Mouse (Mus musculus): ENCODE measurements around the gene Fam160b1.

The Fam160b1 gene

DNA sequence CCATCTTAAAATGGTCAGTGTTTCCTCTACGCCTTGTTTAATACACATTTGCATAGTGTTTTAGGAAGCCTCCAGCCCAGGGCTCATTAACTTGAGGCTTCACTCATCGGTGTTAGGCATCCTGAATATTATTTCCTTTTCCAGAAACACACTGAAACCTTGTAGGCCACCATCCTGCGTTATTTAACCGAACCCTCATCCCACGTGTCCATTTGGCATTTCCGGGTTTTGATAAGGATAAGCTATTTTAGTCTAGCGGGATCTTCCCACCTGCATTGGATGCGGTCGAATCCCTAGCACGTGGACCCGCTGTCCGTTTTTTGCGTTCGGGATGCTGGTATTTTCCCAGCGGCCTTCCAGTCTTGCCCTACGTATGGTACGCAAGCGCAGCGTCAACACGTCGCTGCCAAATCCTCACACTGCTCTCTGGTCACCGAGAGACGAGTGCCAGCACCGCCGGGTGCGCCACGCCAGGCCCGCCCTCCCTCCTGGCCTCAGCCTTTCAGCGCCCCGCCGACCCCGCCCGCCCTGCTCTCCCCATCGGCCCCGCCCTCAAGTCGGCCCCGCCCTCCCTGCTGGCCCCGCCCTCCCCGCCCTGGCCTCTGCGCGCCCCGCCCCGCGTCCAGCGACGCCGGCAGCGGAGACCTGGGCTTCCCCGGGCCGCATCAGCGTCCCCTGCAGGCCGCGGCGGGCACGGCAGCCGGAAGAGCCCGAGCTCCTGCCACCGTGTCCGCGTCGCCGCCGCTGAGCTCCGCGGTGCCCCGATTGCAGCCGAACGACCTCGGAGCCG is at the start of gene Fam160b1:
Gene Fam160b1 (plus strand): TSS at position 340 of the 790 bp plus-strand sequence.
- peak; percentile 98 for DNase-seq (ENCODE audit: extremely low read depth, insufficient read length, low spot score)

DNA sequence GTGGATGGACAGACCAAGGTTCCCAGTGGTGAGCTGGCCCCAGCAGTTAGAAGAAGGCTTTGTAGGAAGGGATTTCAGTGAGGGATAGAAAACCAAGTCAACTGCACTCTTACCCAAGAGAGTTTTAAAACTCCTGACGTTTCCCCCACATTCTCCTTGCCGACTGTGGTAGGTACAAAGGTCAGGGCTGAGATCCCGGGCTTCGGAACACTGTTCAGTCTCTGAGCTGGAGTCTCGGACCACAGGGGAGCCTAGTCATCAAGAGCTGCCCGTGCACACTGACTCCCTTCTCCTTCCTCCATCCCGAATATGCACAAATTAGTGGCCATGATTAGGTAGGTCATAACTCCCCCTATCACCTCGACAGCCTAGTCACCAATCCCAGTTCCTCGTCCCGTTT is 47.3 kb upstream of the Fam160b1 start:
- DNase-seq (ENCODE audit: extremely low read depth, insufficient read length, low spot score) = no peak

DNA sequence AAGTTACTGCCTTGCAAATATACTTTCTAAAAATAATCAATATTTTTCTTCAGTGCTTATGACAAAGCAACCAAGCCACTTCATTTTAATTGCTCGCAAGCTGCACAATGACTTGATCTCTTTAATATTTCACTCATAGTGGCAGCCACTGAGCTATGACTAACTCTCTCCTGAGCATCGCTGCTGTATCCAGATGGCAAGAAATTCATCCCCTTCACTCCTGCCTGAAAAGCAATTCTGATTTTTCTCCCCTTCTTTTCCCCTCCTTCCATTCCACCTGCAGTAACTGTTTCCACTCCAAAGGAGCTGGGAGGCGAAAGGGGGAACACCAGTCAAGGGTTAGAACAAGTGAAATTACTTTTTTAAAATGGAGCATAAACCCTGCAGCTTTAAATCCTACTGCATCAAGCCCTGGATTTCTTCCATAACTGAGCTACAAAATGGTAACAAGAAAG is 46.6 kb upstream of the Fam160b1 start:
- DNase-seq (ENCODE audit: extremely low read depth, insufficient read length, low spot score) = no peak

DNA sequence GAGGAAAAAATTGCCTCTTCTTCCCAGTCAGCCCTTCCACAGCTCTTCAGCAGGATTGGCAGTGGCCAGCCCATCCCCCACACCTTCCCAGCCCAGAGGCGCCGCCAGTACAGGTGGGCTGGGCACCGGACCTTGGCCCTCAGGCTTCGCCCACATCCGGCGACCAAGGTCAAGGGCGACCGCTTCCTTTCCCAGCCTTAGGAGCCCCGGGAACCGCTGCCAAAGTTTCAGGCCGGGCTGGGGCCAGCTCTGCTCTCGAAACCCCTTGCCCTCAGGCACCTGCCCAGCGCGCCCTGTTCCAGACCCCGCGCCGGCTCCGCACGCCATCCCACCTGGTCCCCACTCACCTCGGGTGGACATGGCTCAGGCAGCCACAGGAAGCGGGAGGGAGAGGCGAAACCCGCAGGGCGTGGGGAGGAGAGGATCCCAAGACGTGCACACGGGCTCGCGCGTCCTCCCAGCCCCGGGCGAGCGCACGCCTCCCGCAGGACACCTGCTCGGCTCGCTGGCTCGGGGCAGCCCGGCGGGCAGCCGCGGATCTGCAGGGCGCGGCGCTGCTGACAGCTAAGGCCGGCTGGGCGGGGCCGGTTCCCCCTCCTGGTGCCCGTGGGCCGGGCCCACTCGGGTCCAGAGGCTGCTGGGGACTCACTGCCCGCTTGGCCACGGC is 46.0 kb upstream of the Fam160b1 start, which contains the start of gene Ablim1:
Gene Ablim1 (minus strand): TSS at position 574 of the 667 bp plus-strand sequence.
- DNase-seq (ENCODE audit: extremely low read depth, insufficient read length, low spot score) = no peak

DNA sequence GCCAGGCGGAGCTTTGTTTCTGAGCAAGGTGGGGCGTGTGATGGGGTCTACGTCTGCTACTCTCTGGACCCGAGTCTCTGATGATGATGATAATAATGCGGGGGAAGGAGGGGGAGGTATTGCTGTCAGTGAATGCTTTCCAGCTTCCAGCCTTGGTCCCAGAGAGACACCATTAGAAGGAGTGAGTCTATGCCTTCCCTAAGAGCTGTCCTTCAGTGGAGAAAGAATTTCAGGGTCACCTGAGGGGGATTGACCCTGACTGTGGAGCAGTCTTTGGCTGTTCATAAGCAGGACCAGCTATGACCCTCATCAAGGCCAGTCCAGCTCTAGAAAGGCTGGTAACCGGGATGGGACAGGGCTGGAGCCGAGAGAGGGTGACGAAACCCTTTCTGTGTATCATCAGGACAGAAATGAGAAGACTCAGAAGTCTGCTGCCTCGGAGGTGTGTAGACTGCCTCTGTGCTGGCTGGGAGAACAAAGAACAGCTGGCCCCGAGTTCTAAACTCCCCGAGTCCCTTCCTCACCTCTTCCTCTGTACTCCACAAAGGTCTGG is 45.4 kb upstream of the Fam160b1 start:
- DNase-seq (ENCODE audit: extremely low read depth, insufficient read length, low spot score) = no peak

DNA sequence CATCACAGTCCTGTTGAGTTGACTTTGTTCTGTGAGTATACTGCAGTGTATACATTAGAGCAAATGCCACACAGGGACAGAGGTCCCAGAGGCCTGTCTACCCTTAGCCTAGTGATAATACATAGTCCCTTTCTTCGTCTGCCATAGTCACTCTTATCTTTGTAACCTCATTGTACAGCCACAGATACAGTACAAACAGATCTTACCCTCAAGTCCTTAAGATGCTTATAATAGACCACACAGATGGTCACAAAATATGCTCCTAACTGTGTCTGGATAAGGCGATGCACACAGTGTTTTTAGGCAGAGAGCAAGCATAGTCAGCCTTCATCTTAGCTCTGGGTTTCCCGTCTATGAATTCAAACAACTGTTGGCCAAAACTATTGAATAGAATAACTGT is 43.9 kb upstream of the Fam160b1 start:
- no peak for DNase-seq (ENCODE audit: extremely low read depth, insufficient read length, low spot score)

DNA sequence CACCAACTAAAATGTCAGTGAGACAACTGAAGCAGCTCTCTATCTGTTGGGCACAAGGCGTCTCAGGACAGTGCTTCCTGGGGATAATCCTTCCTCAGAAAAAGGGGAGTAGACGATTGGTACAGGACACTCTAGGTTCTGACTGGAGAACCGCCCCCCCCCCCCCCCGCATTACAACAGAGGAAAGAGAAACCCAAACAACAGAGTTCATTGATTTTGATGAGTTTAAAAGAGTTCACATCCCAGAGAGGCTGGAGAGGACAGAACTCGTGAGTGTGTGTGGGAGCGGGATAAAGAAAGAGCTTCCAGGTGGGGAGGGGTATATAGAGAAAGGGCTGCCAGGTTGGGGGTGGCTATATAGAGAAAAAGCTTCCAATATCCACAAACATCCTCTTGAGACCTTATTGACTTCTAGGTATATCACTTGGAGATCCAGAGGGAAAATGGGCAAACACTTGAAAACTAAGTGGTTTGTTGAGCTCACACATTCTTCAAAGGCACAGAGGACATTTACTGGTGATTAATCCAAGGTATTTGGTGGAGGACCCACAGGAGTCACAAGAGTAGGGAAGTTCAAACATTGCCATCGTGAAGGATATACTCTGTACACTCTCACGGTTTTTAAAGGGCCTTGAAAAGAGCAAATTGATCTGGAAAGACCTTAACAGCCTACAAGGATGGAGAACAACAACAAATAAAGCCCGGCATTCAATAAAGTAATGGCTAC is 39.7 kb upstream of the Fam160b1 start:
- no peak for DNase-seq (ENCODE audit: extremely low read depth, insufficient read length, low spot score)

DNA sequence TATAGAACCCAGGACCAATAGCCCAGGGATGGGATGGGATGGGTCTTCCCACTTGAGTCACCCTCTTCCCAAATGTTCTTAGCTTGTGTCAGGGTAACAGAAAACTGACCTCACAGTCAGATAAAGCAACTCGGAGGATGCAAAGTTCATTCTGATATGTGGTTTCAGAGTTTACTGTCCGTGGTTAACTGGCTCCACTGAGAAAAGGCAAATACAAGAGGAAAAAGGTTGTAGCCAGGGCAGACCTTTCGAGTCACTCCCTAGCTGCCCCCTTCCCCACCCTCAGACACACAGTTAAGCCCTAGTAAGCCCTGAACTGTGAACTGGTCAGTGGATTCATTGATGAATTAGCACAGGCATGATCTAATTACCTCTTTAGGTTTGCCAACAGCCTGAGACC is 38.6 kb upstream of the Fam160b1 start:
- no peak for DNase-seq (ENCODE audit: extremely low read depth, insufficient read length, low spot score)

DNA sequence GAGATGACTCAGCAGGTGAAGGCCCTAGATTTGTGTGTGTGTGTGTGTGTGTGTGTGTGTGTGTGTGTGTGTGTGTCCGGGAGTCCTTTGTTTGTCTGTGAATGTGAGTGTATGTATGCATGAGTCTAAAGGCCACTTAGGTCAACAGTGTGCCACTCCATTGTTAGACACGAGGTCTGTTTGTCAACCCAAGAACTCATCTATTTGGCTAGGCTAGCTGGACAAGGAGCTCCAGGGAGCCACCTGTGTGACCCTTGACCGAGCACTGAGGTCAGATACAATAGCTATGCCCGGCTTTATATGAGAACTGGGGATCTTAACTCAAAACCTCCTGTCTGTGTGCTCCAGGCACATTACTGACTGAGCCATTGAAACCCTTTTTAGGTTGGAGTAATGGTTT is 38.0 kb upstream of the Fam160b1 start:
- no peak for DNase-seq (ENCODE audit: extremely low read depth, insufficient read length, low spot score)

DNA sequence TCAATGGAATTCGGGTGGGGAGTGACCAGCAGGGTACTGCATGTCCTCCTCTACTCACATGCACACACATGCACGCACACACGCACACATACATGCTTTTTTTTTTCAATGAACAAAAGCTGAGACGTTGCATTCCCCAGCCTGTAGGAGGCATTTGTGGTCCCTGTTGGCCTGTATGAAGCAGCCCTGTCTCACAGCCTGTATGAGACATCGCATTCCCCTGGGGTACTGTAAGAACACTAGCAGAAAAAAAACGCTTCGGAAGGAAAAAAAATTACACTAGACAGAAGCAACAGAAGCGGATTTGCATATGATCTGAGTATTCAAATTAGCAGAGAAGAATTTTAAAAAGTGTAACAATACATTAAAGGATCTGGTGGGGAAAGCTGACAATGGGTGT is 37.4 kb upstream of the Fam160b1 start:
- peak; percentile 20 for DNase-seq (ENCODE audit: extremely low read depth, insufficient read length, low spot score)

DNA sequence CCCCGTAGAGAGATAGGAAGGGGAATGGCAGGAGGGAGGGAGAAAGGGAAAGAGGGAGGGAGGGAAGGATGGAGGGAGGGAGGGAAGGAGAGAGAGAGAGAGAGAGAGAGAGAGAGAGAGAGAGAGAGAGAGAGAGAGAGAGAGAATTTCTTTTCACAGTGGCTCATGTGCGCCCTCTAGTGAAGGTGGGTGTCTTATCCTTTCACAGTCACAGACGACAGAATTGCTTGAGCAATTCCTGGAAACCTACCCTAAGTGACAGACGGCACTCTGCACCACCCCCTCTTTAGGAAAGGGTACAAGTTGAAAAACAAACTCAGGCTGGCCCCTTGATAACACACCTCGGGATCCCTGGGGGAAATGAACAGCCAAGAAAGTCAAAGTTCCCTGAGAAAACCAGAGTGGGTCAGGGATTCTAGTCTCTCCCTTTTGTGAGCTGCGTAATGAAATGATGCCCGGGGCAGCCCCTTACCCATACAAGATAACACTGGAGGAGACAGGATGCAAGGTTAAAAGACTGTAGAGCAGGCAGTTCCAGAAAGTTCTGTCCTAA is 34.7 kb upstream of the Fam160b1 start:
- DNase-seq (ENCODE audit: extremely low read depth, insufficient read length, low spot score) = peak; percentile 41

DNA sequence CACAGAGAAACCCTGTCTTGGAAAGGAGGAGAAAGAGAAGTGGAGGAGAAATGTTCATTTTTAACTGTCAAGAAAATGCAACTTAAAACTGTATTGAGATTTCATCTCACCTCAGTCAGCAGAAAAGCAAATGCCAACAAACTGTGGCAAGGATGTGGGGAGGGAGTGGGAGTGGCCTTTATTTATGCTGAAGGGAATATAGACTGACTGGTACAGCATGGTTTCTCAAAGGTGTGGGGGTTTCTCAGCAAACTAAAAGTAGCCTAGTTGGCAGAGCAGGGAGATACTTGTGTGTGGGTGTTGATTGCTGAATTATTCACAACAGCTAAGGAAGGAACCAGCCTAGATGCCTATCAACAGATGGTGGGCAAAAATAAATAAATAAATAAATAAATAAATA is 32.8 kb upstream of the Fam160b1 start:
- no peak for DNase-seq (ENCODE audit: extremely low read depth, insufficient read length, low spot score)

DNA sequence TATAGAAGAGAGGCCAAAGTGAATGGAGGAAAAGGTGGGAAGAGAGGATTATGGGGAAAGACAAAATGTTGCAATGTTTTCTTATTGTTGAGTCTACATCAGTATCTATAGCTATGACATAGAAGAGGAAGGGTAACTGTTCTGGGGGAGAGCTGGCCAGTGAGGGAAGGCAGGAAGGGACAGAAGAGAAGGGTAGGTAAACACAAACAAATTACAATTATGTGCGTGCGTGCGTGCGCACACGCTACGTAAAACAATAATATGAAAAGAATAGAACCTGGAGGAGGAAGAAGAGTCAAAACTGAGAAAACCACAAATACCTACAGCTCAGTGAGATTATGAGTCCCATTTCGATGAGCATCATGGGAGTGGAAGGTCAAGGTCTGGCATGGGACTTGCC is 32.2 kb upstream of the Fam160b1 start:
- no peak for DNase-seq (ENCODE audit: extremely low read depth, insufficient read length, low spot score)

DNA sequence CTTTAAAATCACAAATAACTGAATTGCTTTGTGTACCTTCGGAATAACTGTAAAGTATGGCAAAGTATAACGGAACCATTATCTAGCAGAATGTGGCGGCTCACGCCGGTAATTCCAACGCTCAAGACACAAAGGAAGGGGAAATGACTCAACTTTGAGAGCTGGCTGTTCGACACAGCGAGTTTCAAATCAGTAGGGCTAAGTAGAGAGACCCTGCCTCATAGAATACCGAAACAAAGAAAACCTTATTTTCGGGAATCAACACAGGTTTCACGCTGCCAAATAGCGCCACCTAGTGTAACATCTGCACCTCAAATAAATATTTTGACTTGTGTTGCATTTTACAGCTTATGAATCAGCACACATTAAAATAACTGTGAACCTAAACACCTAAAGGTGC is 31.7 kb upstream of the Fam160b1 start:
- no peak for DNase-seq (ENCODE audit: extremely low read depth, insufficient read length, low spot score)

DNA sequence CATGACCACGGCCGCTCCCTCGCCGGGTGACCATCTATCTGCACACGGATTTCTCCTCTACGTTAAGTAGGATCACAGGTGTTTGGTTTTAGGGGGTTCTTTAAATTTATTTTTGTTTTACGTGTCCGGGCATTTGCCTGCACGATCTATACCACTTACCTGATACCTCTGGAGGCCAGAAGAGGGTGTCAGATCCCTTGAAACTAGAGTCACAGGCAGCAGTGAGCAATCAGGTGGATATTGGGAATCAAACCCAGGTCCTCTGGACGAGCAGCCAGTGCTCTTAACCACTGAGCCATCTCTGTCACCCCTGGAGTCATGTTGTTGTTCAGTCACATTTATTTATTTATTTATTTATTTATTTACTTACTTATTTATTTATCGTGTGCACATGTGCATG is 30.2 kb upstream of the Fam160b1 start:
- no peak for DNase-seq (ENCODE audit: extremely low read depth, insufficient read length, low spot score)

DNA sequence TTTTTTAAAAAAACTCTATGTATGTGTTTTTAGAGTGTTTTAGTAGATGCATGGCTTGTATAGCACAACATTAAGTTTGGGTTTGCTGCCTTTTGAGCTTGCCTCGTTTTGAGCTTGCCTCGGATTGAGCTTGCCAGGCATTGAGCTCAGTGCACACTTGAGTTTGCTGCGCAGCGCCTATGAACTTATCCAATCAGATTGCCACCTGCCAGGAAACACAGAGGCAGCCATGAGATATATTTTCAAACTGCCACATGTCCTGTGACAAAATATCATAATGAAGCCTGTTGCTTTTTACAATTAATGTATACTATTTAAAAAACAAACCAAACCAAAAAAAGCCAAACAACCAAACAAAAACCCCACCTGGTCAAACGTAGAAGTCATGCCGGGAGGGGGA is 29.2 kb upstream of the Fam160b1 start:
- DNase-seq (ENCODE audit: extremely low read depth, insufficient read length, low spot score) = no peak

DNA sequence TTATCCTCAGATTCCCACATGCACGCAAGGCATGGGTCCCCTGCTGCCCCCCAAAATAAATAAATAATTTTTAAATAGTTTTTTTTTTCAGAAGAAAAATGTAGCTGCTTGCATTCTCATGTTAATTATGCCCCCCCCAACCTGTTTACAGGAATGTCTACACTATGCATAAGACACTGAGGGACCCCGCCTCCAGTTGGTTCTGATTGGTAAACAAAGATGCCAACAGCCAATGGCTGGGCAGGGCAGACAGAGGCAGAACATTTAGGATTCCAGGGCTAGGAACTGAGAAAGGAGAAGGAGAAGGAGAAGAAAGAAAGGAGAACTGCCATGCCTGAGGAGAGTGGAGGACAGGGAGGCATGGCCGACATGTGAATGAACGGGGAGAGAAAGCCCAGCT is 27.1 kb upstream of the Fam160b1 start:
- no peak for DNase-seq (ENCODE audit: extremely low read depth, insufficient read length, low spot score)

DNA sequence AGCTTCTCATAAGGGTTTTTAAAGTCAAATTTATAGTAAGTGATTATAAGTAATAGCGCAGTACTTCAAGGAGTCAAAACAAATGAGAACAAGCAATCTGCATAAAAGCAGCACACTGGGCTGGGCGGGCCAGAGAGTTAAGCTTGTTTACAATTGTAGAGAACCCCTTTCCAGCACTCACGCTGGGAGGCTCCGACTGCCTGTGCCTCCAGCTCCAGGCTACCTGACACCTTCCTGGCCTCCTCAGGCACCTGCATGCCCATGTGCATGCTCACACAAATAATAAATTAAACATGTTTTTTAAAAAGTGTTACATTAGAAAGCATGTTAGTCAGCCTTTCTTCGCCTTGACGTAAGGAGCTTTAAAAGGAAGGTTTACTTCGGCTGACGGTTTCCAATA is 25.3 kb upstream of the Fam160b1 start:
- DNase-seq (ENCODE audit: extremely low read depth, insufficient read length, low spot score) = no peak

DNA sequence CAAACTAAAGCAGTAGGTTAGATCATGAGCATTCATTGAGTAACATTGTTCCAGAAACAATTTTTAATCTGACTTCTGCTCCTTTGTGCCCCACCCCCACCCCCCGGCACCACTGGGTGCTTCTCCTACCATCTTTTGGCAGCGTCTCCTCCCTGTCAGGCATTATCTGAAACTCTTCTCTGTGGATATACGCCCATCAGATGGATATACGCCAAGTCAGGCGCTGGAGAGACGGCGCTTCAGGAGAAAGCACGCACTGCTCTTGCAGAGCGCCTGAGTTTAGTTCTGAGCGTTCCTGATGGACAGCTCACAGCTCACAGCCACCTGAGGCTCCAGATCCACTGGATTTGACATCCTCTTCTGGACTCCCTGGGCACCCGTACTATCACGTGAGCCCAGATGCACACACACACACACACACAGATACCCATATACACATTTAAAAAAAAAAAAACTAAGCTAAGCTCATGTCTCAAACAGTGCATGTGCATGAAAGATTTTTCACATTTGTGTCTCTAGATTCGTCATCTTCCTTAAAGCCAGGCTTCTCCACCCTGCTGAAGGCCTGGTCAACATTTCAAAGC is 21.1 kb upstream of the Fam160b1 start:
- DNase-seq (ENCODE audit: extremely low read depth, insufficient read length, low spot score) = no peak

DNA sequence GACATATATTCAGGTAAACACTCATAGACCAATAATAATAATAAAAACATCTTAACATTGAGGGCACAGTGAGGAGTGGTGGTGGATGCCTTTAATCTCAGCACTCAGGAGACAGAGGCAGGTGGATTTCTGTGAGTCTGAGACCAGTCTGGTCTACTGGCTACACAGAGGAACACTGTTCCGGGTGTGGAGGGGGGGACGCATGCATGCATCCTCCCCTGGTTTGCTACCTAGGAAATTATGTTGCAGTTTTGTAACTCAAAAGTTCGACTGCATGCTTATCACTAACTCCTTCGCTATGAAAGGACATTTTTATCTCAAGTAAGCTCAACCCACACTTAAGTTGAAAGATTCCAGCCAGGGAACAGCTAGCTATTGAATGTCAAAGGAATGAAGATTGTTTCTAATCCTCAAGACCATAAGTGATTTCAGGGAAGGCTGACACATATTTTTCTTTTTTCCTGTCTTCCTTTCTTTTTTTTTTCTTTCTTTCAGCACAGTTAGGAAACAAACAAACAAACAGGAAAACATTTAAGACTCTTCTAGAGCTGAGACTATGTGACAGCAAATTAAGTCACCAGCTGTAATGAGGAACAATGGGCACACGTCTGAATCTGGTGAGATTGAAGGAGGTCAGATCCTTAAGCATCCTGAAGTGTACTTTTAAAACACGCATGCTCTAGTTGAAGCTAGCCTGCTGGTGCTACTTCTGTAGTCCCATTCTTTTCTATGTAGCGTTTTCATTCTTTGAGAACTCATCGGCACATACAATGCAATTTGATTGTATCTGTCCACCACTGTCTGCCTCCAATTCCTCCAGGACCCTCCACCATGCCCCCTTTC is 19.4 kb upstream of the Fam160b1 start:
- no peak for DNase-seq (ENCODE audit: extremely low read depth, insufficient read length, low spot score)

All from 3134 (cell line).